Mouse (Mus musculus) CD4-positive naive resting alpha-beta T cell, adult 76 days (primary cell): ENCODE results near the gene Dph1. TPM values are rescaled to one million over a fixed set of nuclear protein-coding genes. Genes with fewer than 3 reads are reported as not detected.

Experiments used
- total RNA-seq: library from RNA; stranded (reverse); gene quantifications from one replicate; pipeline ENCODE4 v1.2.4, GENCODE M21; 2023

Gene Dph1
- 18.1 TPM for total RNA-seq

GRCm38 (mm10) chr11:75190905-75191441 is at the start of gene Dph1:
Dph1 (minus strand) TSS chr11:75191241.

GRCm38 (mm10) chr11:75193256-75194071 is 2.4 kb upstream of the Dph1 start, which contains the start of gene Rtn4rl1:
Rtn4rl1 (plus strand) TSS chr11:75193783.

GRCm38 (mm10) chr11:75178672-75179208 is 12.3 kb downstream of the Dph1 start, which contains the start of gene Ovca2:
Ovca2 (minus strand) TSS chr11:75178835.

DNA sequence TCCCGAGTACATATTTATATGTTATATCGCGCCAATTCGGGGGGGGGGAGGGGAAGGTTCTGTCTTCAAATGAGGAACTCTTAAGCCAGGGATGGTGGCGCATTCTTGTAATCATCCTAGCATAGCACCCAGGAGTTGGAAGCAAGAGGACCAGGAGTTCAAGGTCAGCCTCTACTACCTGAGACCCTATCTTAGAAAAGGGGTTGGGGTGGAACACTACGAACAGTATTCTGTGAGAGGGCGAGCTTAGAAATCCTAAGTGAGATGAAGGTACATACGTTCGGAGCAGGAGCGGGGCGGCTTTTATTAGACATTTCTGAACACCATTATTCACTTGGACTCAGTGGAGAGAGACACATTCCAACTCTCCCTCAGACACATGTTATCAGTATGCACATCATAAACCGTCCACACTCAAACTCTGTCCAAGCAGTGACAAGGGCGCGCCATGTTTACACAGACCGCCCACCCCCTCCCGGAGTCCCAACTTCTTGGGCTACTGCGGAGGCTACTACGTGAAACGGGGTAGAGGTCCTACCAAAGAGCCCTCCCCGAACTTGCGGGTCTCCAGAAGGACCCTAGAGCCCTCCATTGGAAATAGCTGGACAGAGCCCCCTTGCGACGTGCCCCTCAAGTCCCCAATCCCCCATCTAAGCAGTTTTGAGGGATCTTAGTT is 21.5 kb downstream of the Dph1 start, which contains the start of gene Hic1:
Gene Hic1, minus strand, starts transcription at position 115 of the 676 bp plus-strand sequence.

Other genes starting within 250 kb of the Dph1 start
- 1.6 TPM for gene Hic1, start 21.7 kb downstream of the Dph1 start, total RNA-seq
- gene Ovca2, start 12.4 kb downstream of the Dph1 start, total RNA-seq = 18.4 TPM
- gene Rtn4rl1, start 2.5 kb upstream of the Dph1 start, total RNA-seq = 21.3 TPM
- 155 TPM for gene Rpa1, start 157.1 kb upstream of the Dph1 start, total RNA-seq
- gene Smyd4, start 157.2 kb upstream of the Dph1 start, total RNA-seq = 12.2 TPM
- 0.82 TPM for gene Serpinf1, start 231.5 kb upstream of the Dph1 start, total RNA-seq
- gene Serpinf2, start 248.3 kb upstream of the Dph1 start, total RNA-seq = not detected